Mouse (Mus musculus) fat pad, adult 2 months (tissue): ENCODE results near the gene Klb.
A peak's percentile ranks its signal among the peaks of the same experiment; 100 is the strongest.
"Not testable (repeated sequence)": the region's sequence is repeated elsewhere in the genome, so short reads cannot be mapped to it uniquely, and the experiment has no call there.

Experiments
- DNase-seq: peaks from one replicate; pipeline ENCODE4 v3.0.0-alpha.2; 2011; ENCODE audit warnings: low read depth, low spot score; ENCODE audit errors: extremely low read depth

Gene Klb

DNA sequence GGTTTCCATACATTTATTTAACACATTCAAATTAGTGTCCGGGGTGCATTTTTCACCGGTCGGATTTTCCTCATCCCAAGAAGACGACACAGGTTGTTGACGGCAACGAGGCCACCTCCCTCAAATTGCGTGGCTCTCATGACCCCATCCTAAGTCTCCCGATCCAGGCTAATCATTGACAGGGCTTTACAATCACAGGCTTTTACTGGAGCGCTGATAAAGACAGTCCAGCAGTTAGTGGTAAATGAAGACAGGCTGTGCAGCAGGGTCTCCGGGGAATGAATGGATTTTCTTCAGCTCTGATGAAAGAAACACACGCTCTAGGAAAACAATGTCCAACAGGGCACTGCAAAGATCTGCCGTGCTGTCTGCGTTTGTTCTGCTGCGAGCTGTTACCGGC is at the start of gene Klb:
Klb (plus strand) TSS at position 147 of the 400 bp plus-strand sequence.
- no peak for DNase-seq

DNA sequence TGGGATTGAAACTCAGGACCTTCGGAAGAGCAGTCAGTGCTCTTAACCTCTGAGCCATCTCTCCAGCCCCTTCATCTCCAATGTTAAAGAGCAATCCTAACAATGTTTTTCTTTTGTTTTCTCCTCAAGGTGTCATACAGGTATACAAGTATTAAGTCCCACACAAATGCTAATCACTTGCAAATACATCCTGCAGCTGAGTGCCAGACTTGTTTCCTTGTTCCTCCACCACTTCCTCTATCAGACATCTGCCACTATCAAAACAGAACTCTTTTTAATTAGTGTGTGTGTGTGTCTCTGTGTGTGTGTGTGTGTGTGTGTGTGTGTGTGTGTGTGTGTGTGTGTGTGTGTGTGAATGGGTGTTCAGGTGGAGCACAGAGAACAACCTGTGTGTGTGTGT is 48.5 kb upstream of the Klb start:
- DNase-seq: not testable (repeated sequence)

DNA sequence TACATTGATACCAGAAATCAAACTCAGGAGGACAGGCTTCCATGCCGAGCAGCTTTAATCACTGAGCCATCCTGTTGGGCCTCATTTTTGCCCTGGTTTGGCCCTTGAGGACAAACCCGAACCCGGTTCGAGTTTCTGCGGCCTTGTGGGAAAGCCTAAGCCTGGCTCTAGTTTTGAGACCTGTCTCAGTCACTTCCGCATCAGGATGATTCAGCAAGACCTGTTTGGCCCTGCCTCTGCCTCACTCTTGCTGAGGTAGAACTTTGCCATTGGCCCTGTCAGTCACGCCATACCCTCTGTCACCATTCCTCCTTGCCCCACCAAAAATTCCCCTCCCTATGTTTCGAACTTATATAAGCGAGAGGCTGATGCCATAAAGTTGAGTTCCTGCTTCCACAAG is 48.0 kb upstream of the Klb start:
- no peak for DNase-seq

DNA sequence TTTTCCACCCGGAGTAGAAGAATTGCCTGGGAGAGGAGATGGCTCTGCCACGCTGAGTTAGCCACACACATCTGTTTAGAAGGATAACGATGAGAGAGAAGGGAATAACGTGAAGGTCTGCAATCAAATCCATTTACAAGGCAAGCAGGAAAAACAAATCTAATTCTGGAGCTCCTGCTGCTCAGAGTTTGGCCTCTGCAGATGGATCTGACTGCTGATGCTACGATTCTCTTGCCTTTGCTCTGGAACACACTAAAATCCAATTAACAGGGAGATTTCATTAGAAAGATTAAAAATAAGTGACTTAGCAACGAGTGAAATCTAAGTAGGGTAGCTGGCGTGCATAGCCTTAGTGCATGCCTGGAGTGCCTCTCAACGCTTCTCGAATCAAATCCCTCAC is 42.6 kb upstream of the Klb start:
- no peak for DNase-seq

DNA sequence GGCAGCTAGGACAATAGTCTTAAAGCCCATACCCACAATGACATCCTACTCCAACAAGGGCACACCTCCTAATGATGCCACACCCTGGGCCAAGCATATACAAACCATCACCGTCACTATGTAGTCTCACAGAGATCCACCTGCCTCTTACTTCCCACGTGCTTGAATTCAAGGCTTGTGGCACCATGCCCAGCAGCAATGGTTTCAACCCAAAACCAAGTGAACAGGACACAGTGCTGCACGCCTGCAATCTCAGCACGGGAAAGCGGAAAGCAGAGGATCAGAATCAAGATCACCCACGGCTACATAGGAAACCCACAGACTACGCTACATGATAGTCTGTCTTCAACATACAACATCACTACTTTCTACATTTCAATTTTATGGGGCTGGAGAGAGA is 39.9 kb upstream of the Klb start:
- no peak for DNase-seq

DNA sequence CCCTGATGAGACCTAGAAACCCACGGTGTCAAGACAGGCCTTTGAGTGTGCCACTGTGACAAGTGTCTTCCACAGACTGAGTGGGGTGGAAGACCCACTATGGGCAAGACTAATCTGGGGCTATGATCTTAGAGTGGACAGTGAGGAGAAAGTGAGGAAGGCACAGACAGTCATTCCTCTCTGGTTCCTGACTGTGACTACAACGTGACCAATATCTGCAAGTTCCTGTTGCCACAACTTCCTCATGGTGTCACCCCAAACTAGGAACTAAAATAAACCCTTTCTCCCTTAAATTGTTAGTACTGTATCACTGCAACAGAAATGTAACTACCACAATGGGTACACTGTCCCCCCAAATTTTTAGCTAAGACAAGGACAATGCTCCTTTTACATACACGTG is 39.2 kb upstream of the Klb start:
- DNase-seq: no peak

DNA sequence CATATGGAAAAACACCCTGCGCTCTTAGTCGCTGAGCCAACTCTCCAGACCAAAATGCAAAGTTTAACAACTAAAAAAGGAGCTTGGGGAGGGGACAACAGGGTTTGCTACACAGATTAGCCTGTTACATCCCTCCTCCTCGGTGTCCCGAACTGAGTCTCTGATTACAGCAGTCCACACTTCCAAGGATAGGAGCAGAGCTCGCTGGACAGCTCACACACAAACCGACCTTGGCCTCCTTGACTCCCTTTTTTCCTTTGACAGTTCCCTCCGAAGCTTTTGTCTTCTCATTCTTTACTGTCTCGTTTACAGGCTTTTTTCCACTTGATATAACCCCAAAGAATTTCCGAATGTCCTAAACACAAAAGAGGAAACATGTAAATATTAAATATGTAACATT is 28.9 kb upstream of the Klb start:
- no peak for DNase-seq

DNA sequence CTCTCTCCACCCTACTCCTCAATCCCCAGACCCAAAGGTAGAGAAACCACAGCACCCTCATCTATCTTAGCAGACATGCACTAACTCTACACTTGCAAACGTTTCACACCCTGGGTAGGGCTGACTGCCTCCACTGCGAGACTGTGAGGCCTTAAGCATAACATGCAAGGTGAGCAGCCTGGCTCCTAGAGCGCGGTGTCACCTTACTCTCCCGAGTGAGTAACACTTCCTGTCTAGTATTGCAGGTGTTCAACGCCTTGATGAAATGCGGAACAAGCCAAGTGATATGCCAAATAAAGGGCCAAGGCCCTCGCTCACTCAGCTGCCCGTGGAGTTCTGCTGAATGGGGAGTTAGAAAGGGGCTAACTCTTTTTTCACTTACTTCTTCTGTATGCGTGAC is 25.9 kb upstream of the Klb start:
- no peak for DNase-seq

DNA sequence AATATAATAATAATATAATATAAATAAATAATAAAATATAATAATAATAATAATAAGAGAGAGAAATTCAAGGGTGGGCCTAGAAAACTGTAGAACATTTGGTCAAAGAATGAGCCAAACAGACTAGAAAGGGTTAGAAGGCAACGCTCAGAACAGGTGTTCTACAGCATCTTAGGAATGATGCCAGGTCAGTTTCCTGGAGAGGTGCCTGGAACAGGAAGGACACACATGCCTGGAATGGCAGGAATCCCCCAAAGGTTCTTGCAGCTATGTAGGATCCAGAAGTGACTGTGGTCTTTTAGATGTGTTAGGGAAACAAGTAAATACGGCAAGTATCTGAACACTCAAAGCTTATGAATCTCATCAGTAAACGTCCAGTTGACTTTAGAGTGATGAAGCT is 23.8 kb upstream of the Klb start:
- DNase-seq: no peak

DNA sequence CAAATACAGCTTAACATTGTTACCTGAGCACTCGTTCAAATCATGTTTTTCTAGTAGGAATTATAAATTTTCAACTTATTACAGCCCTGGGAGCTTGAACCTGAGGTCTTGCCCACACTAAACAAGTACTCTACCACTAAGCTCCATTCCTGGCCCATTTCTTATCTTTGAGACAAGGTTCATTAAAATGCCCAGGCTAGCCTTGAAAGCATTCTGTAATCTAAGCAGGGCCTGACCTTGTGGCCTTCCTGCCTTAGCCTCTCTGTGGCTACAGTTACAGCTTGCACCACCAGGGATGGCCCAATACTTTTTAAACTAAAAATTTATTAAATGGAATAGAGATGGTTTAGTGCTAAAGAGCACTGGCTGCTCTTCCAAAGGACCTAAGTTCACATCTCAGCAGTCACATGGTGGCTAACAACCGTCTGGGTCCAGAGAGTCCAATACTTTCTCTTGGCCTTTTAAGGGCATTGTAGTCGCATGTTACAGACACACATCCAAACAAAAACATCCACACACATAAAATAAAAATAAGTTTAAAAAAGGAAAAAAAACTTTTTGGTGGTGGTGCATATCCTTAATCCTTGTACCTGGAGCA is 23.3 kb upstream of the Klb start:
- DNase-seq: no peak

DNA sequence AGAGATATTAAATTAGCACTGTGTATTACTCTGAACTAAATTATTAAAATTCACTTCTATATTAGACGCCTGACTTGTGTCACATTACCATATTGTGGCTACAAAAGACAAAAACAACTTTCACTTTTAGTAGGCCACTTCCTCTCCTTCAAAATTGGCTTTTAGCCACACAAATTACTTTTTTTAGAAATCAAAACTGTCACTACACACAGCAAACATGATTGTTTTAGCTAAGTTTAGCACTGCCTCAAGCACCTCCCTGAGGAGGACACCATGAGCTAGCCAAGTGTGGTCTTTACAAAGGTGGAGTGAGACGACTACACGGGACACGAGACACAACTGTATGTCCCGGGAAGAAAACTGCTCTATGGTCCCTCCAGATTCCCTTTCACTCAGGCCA is 21.9 kb upstream of the Klb start:
- no peak for DNase-seq

DNA sequence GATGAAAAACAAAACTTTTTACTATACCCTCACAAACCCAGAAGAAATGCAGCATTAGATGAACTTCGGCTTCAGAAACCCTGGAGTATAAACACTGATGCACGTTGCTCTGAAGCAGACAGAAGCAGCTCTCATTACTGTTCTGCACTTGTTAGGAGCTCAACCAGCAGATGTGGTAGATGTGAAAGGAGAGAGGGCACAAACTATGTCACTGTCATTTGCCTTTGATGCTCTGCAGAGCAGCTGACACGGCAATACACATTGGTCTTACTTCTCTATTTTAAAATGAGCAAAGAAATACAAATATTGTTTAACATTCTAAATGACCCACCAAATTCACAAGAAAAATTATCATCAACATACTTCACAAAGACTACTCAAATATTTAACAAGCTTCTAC is 18.1 kb upstream of the Klb start:
- DNase-seq: no peak

DNA sequence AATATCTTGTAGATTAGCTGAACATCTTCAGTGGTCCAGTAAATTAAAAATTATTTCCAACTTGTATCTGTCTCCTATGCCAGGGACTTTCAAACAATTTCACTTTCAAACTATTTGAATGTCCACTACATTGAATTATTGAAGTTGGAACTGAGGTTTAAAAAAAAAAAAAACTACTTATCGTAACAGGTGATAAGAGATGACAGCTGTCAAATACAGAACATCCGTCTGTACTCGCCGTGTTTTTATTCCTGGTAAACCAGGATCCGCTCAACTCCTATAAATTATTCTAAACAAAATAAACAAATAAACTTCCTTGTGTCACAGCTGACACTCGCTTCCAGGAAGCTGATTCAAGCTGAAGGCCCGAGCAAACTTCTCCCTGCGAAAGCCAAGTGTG is 13.3 kb upstream of the Klb start:
- no peak for DNase-seq

DNA sequence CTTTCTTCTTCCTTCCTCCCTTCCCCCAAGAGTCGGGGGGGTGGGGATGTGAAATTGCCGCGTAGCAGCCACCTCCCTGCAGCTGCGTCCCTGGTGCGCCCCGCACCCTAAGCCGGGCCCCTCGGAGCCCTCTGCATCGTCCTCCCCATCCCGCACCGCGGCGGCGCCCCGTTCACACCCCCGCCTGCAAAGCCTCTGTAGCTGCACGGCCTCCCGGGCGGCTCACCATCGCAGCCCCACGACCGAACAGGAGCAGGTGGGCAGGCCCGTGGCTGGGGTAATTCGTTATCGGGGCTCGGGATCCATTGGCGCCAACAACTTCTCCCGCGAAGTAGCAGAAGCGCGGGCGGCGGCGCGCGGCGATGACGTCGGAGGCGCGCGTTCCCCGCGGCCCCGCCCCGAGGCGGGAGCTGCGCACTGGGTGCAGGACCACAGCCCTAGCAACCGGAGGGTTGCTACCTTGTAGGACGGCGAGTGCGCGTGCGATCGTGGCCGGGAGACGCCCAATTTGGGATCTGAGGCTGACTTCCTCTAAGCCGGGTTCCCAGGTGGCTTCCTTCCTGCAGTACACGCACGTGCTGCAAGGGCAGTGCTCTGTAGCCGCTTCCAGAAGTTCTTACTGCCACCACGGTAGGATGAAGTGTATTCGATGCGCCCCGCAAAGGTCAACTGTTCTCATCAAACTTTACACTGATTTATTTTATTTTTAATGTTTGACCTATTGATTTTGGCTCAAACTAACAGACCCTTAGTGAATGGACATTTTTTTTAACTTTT is 12.6 kb upstream of the Klb start, which contains the start of gene Rfc1:
Rfc1 (minus strand) TSS at position 373 of the 777 bp plus-strand sequence.
- DNase-seq: peak; percentile 31

DNA sequence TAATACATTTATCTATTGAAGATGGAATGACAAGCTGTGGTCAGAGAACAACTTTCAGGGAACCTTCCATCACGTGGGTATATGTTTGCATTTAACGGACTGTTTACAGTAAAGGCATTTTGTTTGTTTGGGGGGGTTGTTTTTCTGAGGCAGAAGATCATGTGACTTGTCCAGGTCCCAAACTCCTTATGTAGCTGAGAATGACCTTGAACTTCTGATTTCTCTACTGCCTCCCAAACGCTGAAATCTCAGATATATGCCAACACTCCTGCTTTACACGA is 12.1 kb upstream of the Klb start:
- no peak for DNase-seq

DNA sequence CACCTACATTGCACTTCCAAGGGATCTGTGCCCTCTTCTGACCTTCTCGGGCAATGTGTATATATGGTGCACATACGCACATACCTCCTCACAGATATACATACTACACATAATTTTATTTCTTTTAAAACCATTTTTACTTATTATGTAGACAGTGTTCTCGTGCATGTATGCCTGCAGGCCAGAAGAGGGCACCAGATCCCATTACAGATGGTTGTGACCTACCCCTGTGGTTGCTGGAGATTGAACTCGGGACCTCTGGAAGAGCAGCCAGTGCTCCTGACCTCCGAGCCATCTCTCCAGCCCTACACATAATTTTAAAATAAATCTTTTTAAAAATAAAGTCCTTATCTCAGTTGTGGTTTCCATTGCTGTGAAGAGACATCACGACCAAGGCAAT is 9.7 kb upstream of the Klb start:
- no peak for DNase-seq

DNA sequence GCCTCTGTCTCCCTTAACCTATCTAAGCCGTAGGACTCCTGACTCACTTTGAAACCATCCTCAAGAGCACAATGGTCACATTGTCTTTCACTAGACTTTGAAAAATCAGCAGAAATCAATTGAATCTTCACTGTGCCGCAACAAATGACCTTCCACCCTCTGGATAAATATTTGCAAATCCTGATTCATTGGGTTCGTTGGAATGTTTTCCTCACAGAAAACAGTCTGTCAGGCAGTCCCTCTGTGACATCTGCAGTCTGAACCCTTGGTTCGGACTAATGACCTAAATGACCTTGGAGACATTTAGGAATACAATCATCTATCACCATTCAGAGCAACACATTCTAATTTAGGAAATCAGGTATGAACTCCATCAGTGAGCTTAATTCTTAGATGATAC is 7.9 kb upstream of the Klb start:
- DNase-seq: no peak

DNA sequence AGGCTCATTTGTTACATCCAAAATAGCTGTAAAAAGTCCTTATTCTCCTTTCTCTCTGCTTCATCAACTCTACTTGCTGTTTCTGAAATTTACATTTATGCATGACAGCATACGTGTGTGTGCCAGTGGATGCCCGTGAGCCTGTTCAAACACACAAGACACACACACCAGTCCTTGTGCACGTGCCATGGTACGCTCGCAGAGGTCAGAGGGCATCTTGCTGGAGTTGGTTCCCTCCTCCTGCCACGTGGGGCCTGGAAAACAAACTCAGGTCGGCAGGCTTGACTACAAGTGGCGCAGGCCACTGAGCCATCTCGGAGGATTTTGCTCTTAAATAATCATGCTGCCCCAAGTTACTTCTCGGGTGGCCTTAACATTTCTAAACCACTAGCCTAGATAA is 2.4 kb downstream of the Klb start:
- DNase-seq: no peak

DNA sequence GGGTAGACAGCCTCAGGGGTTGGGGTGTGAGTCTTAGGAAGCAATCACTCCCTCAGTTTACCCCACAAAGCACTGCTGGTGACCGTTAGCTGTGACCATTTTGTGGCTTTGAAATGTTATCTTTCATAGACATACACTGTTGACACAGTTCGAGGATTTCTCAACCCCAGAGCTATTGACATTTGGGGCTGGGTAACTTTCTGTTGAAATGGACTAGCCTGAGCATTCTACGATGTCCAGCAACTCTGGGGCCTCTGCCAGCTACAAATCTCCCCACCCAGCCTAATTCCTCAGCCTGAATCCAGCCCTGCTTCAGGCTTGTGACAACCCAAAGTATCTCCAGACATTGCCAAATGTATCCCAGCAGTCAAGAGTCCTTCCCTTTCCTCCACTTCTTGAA is 6.0 kb downstream of the Klb start:
- peak; percentile 42 for DNase-seq

DNA sequence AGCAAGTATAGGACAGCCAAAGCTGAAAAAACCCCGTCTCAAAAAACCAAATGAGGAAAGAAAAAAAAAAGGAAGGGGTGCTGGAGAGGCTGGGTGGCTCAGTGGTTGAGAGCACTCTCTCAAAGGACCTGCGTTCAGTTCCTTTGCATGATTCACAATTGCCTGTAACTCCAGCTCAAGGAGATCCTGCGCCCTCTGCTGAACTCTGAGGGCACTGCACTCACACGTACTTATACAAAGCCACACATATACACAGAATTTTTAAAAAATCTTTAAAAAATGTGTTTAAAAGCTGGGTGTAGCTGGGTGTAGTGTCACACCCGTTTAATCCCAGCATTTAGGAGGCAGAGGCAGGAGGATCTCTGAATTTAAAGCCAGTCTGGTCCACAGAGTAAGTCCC is 6.9 kb downstream of the Klb start:
- no peak for DNase-seq

DNA sequence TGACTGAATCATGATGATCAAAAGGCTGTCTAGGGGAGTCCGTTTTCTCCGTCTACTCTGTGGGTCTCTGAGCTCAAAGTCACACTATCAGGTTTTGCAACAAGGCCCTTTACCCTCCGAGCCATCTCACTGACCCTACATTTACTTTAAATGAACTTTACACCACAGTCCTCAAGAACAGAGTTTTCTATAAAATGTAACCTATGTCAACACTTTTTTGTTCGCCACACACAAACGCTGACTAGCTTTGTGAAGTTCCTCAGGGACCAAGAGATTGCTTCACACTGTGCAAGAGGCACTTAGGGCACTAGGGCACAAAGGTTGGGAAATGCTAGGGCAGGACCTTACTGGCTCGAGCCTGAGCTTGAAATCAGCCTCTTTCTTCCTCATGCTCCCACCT is 8.7 kb downstream of the Klb start:
- peak; percentile 46 for DNase-seq

DNA sequence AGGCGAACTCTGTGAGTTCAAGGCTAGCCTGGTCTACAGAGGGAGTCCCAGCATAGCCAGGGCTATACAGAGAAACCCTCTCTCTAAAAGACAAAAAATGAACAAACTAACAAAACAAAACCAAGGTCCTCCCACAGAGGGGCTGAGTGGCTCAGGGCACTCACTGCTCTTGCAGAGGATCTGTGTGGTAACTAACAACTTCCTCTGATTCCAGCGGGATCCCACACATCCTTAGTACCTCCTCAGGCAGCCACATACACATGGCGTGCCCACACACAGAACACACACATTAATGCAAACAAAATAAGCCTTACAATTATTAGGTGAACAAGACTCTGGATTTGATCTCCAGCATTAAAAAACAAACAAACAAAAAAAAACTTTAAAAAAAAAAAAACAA is 9.7 kb downstream of the Klb start:
- DNase-seq: no peak

DNA sequence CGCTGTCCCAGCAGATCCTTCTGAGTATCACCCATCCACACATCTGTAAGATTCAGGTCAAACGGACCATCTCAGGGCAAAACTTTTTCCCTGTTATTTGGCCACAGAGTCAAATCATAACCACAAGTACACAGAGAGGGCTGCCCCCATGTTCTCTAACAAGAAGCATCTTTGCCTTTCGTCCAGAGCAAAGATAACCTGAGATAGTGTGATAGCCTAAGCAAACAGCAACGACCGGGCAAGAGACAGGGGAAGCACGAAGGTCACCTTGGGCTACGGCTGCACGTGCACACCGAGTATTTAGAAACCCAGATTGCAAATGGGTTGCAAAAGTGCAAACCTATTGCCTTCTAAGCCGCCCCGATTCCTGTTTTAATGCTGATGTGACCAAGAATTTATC is 19.7 kb downstream of the Klb start:
- DNase-seq: no peak
